Mouse (Mus musculus) layer of hippocampus, adult 8-10 months (tissue): ENCODE measurements around the gene Mrpl23. TPM values are rescaled to one million over a fixed set of nuclear protein-coding genes. Genes with fewer than 3 reads are reported as not detected.

Experiments used
- DNase-seq, 2 experiments: peaks; one replicate each; pipeline ENCODE4 v3.0.0; 2022; ENCODE audit warnings: low spot score in 2 of 2
- total RNA-seq, 4 experiments: library from RNA; stranded (reverse); gene quantifications; 2 replicates each; pipeline ENCODE4 v1.2.4; 2022

The Mrpl23 gene
- 1 to 10 TPM; 4.8 to 6.8 (median 5.7) TPM for total RNA-seq

DNA sequence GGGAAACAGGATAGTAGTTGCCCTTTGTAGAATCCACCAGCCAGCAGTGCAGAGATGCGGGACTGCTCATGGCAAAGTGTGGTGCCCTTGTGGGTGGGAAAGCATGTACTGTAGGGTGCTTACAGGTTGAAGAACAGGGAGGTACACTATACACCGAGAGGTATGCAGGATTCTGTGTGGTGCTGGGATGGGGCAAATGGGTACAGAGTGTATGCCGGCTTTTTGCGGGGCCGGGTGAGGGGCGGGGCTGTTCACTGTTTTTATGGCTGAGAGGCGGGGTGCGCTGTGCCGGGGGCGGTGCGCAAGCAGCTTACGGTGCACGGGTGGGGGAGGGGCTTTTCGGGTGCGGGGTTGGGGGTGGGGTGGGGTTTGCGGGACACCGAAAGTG lies at the start of gene Mrpl23:
Mrpl23 (plus strand) TSS at position 16 of the 388 bp plus-strand sequence.
- DNase-seq, result no peak

DNA sequence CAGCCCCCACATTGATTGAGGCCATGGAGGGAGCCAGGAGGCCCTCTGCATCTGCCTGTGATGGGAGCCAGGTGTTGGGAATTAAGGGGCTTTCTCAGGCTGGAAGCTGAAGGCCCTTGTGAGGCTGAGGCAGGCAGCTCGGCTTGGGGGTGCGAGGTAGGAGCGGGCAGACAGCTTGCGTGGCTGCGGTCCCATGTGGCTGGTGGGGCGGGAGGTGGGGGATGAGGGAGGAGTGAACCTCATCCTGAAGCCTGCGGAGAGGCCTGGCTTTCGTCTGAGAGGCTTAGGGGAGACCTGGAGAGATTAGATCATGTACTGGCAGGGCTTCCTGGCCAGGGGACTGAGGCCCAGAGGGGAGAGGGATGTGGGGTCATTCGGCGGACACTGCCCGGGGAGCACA lies 49.4 kb upstream of the Mrpl23 start:
- DNase-seq, result no peak

DNA sequence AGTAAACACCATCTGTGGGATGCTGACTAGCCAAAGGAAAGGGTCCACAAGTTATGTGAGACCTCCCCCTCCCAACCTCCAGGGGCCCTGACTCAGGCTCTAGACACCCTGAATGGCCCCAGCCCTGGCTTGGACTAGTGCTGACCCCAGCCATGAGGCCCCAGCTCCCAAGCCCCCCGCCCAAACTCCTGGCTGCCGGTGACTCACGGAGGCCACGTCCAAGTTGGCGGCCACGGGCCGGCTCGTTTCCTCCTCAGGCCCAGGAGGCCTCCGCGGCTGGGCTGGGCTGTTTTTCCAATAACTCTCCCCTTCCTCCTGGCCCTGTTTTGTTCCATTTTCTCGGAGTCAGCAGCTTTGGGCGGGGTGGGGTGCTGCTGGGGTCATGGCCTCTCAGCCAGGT lies 47.7 kb upstream of the Mrpl23 start:
- DNase-seq, result no peak

DNA sequence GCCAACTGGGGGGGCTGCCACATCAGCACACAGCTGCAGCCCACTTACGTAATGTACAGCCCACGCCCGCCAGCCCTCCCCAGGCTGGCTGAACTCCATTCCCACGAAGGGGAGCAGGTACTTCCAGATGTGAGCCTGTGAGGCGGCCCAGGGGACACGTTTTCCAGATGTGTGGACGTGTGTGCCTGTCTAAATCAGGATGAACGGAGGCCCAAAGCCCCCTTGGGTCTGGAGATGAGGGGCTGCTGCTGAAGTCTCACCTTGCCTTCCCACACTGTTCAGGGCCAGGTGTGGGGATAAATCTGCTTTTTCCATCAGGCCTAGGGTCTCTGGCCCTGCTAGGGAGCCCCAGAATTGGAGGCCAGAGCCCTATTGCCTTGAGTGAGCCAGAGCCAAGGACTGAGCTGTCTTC lies 45.7 kb upstream of the Mrpl23 start:
- no peak for DNase-seq

DNA sequence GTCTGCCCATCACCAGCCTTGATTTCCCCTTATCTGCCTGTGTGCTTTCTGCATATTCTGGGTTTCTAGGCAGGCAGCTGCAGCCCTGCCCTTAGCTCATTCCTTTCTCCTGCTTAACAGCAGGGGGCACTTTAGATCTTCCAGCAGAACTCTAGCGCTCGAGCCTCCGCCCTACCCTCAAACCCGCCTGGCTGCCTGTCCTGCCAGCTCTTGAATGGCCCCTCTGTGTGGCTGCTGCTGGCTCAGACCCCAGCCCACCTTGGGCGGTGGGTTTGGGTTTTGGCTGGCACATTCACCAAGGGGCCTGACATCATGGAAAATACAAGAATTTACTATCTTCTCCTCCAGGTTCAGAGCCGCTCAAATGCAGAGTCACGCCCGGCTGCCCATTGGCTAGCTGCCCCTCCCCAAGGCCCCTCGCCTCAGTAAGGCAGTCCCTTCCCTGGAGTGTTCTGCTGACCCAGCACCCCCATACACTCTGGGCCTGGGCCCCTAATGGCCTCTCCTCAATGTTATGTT lies 45.1 kb upstream of the Mrpl23 start:
- peak in 1 of 2 experiments; percentile 29 for DNase-seq

DNA sequence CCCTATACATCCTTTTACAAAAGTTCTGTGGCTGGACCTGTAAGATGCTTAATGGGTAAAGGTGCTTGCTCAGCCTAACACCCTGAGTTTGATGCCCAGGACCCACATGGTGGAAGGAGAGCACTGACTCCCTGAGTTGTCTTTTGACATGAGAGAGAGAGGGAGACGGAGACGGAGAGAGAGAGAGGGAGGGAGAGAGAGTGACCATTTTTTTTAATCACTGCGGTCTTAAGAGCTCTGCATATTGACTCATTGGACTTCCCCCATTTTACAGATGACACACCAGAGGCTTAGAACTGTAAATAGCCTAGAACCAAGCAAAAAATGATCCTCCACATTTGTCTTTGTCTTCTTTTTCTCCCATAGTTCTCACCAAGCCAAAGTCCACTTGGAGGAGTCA lies 44.4 kb upstream of the Mrpl23 start:
- DNase-seq, result no peak

DNA sequence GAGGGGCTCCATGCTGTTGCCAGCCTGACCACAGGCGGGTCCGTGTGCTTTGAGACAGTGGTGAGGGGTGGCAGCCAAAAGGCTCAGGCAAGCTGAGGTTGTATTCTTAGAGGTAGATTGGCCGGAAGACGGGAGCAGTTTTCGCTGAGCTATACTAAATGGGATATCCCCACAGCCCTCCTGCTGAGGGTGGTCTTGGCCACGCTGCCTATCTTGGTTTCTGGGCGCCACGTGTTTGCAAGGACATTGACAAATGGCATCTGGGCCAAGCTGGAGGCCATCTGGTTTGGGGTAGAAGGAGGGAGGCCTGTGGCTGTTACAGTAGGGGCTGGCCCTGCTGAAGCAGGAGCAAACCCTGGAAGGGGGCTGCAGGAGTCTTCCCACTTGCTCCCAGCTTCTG lies 39.0 kb upstream of the Mrpl23 start:
- no peak for DNase-seq

DNA sequence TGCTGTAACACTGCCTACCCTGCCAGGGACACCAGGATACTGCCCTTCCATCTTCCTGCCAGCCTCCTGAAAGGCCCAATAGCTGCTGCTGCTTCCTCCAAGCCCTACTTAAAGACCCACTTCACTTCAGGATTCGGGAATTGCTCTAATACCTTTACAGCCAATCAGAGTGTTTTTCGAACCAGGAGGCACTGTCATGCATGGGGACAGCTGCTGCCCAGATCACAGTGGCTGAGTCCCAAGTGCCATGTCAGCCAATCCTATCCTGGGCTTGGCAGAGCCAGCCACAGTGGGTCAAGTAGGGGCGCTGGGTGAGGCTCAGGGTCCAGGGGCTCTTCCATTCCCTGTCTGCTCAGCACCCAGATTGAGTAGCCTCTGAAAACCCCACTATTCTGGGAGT lies 36.3 kb upstream of the Mrpl23 start:
- no peak for DNase-seq

DNA sequence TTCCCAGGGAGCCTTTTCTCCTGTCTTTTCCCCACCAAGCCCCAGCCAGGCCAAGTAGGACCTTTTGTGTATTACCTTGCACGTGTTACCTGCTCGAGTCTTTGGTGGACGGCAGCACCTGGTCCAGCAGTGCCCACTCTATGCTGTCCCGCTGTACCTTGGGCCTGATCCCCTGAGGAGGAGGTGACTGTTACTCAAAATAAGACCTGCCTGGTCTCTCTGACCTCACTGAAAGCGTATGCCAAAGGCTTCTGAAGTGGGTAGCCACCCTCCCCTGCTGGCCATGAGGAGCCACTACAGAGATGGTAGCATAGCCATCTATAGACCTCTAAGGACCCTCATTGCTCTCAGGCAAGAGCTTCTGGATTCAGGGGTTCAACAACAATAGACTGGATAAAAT lies 35.7 kb upstream of the Mrpl23 start:
- no peak for DNase-seq

DNA sequence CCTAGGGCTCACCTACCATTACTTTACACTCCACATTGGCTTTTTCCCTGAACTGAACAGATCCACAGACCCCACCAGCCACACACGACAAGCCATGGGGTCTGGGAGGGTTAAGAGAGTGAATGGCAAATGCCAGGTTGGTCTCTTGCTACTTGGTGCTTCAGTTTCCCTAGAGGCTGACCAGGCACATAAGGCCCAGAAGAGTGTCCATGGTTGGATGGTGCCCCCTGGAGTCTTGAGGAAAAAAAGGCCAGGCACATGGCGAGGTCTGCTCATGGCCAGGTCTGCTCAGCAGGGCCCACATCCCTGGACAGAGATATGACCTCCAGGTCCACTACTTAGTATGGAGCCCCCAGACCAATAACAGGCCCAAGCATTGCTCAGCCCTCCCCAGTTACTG lies 34.7 kb upstream of the Mrpl23 start:
- DNase-seq, result peak in 1 of 2 experiments; percentile 36

DNA sequence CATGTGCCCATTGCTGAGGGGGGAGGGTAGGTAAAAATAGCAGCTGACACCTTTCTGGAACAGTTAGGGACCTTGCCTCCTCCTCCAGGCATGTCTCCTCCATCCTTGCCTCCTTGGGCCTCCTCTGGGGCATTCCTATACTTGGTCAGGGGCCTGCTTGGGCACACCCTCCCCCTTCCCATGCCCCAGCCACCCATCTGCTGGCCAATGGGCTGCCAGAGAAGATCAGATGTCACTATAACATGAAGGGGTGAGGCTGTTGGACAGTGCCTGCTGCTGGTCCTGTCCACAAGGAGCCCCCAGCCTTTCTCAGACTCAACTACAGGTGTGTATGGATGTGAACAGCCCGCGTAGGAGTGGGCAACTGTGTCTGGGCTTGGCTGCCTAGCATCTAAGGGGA lies 33.9 kb upstream of the Mrpl23 start, which contains the start of gene Tnnt3:
Tnnt3 (plus strand) TSS at position 262 of the 400 bp plus-strand sequence.
- DNase-seq, result no peak

DNA sequence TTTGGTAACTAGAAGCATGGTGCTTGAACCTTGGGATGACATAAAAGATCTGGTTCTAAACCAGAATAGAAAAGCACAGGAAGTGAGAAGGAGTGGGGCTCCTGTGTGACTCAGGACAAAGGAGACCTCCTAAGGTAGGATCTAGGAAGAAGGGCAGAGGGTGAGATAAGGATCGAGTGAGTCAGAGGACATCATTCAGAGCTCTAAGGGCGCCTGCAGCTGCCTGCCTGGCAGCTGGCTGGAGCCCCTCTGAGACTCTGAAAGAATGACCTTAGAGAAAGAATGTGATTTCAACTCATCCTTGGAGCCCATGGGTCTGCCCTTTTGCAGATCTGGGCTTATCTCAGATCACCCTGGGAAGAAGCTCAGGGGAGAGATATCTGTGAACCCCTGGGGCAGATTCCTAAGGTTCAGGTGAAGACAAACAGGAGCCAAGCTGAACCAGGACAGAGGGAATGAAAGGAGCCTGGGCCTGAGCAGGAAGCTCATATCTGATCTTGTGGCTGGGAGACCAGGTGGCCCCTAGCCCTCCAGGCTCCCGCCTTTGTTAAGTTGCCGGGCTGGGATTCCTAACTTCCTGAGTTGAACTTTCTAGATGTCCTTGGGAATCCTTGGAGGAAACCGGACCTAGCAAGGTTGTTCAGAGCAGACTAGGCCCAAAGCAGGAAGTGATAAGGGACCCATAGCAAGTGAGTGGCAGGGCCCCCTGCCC lies 33.3 kb upstream of the Mrpl23 start:
- no peak for DNase-seq

DNA sequence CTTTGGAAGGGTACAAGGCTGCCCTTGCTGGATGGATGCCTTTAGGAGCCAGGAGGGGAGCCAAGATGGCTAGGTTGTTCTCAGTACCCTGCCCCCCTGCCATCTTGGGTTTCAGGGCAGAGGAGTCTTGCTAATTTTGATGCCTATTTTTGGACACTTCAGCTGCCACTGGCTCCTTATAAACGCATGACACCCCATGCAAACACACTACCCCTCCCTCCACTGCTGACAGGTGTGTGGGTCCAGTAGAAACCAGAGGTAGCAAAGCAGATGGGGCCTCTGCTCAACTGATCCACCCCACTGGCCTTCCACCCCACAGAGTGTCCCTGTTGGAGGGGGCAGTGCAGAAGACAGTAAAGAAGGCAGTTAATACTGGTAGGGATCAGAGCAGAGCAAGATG lies 32.5 kb upstream of the Mrpl23 start:
- DNase-seq, result no peak

DNA sequence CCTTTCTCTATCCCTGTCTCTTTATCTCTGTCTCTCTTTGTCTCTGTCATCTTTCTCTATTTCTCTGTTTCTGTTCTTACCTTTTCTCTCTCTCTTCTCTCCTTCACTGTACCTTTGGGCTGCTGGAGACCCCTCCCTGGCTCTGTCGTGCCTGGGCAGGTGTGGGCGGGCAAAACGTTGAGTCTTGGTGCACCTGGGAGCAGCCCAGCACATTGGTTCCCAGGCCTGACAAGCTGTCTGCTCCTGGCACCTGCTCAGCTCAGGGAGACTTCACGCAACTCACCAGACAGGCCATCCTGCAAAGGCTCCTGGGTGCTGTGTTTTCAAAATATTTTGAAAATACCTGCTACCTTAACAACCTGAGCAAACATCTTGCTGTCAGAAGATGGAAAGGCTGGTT lies 29.3 kb upstream of the Mrpl23 start:
- no peak for DNase-seq

DNA sequence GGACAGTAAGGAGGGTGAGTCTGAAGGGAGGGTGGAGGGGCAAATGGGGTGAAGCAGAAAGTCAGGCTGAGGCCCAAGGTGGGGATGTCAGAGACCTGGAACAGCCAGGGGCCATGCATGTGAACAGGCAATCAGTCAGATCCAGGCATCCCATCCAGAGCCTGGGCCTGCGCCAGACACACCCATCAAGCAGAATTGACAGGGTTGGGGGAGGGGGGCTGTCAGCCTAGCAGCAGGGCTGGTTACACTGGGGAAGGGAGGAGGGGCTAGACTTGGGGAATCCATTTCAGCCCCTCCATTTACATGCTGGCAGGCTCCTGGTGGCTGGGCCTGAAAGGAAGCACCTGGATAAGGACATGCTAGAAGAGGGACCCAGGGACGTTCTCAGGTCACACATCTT lies 26.5 kb upstream of the Mrpl23 start:
- no peak for DNase-seq

DNA sequence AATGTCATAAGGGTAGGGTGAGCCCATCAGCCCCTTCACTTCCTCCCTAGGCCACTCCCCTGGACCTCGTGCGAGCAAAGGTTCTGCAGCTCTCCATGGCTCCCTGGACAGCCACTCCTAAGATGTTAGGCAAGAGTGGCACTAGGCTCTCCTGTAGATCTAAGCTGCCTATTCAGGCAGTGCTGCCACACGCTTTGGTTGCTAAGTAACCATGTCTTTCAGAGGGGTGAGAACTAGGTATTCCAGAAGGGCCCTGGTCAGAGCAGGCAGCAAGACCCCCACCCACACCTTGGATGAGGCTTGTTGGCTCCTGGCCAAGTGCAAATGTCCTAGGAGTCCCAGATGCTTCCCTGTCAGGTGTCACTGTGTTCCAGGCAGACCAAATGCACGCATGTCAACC lies 26.0 kb upstream of the Mrpl23 start:
- no peak for DNase-seq

DNA sequence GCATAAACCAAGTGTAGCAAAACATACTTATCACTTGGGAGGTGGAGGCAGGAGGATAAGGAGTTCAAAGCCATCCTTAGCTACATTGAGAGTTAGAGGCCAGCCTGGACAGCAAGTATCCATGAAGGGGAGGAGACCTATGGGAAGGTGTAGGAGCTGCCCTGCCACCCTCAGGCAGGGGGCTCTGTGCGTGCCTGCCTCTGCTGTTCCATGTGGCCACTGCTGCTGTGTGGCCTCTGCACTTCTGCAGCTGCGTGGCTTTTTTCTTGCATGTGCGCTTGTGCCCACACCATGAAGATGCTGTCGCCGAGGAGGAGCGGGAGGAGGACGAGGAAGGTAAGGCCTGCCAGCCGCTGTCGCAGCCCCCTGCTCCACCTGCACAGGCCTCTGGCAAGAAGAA lies 25.0 kb upstream of the Mrpl23 start:
- no peak for DNase-seq

DNA sequence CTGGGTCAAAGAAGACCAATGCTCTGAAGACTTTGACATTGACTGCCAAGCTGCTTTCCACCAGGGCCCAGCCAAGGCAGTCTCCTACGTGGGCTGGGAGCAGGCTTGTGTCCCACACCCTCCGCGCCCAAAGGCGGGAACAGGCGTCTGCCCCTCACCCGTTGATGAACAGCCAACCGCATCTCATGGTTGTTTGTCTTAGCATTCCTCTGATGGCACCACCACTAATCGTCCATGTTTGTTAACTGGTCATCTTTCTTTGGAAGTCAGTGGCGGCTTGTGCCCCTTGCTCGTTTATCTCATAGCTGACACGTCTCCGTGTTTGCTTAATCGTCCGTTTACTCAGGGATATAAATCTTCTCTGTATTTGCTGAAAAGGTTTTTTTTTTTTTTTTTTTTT lies 23.0 kb upstream of the Mrpl23 start:
- no peak for DNase-seq

DNA sequence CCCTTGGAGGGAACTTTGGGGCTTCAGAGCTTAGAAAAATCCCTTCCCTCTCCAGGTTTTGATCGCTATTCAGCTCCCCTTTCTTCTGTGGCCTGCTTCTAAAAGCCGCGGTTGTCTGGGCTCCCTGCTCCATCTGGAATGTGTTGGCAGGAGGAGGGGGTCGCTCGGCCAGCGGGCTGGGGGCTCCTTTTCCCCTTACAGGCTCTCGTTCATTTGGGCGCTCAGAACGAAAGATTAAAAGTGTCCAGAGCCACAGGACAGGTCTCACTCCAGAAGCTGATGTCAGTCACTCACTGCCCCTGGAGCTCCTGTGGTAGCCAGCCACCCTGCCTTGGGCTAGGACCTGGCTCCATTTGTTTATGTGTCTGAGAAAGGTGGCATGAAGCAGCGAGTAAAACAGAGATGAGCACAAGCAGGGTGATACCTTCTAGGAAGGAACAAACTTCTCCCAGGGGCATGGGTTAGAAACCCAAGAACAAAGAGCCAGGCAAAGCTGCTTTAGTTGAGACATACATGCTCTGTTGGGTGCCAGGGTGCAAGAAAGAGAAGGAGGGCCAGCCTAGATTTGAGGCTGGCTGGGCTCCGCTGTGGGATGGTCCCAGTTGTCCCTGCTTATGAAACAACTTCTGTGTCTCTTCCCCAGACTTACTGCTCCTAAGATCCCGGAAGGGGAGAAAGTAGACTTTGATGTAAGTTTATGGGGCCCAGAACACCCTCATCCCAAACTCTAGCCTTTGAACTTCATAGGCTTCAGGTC lies 22.3 kb upstream of the Mrpl23 start:
- DNase-seq, result no peak

DNA sequence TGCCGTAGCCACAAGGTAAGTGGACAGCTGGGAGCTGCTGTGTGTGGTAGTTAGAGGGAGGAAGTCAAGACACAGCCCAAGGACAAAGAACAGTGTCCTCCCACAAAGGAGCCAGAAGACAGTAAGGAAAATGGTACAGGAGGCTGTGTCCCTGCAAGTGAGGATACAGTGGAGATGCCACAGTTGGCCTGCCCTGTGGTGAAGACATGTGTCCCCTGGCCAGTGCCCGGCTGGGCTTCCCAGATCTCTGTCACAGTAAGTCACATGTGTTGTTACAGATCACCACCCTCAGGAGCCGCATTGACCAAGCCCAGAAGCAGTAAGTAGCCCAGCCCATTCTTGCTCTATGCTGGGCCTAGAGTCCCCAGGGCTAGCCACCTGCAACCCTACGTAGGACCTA lies 18.4 kb upstream of the Mrpl23 start:
- DNase-seq, result no peak

DNA sequence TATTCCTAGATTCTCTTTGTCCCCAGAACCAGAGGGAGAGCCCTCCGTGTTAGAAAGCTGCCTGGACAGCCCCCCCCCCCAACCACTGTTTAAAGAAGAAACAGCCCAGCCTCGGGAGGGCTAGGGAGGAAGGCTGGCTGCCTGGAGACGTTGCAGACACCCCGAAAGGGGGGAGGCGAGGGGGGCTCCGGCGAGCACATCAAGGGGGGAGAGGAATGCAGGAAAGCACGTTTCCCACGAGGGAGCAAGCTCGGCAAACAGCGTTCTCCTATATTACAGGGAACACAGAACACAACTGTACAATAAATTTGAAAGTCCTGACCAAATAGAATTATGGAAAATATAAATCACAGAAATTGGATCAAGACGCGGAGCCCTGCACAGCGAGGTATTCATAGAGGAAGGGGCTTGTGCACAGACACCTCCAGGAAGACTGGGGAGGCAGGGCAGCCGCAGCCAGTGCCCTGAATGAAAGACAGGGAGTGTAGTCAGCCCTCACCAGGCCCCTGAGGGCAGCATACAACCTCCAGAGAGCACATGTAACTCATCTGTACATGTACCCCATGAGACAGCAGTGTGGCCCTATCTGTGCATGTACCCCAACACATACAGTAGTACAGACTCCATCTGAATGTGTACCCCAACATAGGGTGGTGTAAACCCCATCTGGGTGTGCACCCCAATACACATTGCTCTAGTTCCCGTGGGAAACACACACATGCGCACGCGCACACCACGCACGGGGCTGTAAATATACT lies 16.1 kb upstream of the Mrpl23 start:
- DNase-seq, result no peak

DNA sequence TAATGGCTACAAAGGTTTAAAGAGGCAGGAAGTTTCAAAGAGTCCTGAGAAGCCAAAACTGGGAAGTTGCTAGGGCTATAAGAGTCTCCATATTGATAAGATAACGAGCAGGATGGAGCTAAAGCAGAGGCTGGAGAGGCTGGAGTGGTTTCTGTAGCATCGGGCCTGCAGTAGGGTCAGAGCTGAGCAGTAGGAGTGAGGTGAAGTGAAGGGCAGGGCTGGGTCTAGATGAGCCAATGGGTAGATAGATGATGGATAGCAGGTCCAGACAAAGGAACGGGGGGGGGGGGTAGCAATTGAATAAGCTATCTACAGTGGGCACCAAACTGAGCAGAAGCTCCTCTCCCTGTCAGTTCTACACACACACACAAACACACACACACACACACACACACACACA lies 15.0 kb upstream of the Mrpl23 start:
- no peak for DNase-seq
